Mouse (Mus musculus) C2C12 (cell line): ENCODE measurements around the gene BC028528.

Experiments used
- CEBPB ChIP-seq: IDR thresholded peaks from one replicate; pipeline ENCODE4 v1.6.1; 2011; ENCODE audit warnings: low read depth, mild to moderate bottlenecking, control low read depth, moderate library complexity
- CTCF ChIP-seq: IDR thresholded peaks from one replicate; pipeline ENCODE4 v1.5.1; 2011; ENCODE audit not compliant: control insufficient read depth, insufficient read depth, insufficient read length
- MYOD1 ChIP-seq: IDR thresholded peaks from one replicate; pipeline ENCODE4 v1.6.1; 2011; ENCODE audit warnings: low read depth; ENCODE audit not compliant: control insufficient read depth, insufficient read length
- MYOG ChIP-seq: IDR thresholded peaks from one replicate; pipeline ENCODE4 v1.6.1; 2011; ENCODE audit not compliant: control insufficient read depth, insufficient read length; ENCODE audit errors: extremely low read depth
- USF1 ChIP-seq: IDR thresholded peaks from one replicate; pipeline ENCODE4 v1.6.1; 2011; ENCODE audit warnings: low read depth, mild to moderate bottlenecking, control low read depth, moderate library complexity

GRCm38 (mm10) chr3:95893126-95893525, 1.3 kb upstream of the BC028528 start:
- TF ChIP-seq CTCF (no peak), CEBPB (no peak), USF1 (no peak), MYOD1 (no peak), MYOG (no peak)
